Mouse (Mus musculus): ENCODE data around the gene Rpl9. TPM values are rescaled to one million over a fixed set of nuclear protein-coding genes. Genes with fewer than 3 reads are reported as not detected.

Gene Rpl9
- 100 to 1,000 TPM; 607 to 701 (median 666) TPM for total RNA-seq (2022)

DNA sequence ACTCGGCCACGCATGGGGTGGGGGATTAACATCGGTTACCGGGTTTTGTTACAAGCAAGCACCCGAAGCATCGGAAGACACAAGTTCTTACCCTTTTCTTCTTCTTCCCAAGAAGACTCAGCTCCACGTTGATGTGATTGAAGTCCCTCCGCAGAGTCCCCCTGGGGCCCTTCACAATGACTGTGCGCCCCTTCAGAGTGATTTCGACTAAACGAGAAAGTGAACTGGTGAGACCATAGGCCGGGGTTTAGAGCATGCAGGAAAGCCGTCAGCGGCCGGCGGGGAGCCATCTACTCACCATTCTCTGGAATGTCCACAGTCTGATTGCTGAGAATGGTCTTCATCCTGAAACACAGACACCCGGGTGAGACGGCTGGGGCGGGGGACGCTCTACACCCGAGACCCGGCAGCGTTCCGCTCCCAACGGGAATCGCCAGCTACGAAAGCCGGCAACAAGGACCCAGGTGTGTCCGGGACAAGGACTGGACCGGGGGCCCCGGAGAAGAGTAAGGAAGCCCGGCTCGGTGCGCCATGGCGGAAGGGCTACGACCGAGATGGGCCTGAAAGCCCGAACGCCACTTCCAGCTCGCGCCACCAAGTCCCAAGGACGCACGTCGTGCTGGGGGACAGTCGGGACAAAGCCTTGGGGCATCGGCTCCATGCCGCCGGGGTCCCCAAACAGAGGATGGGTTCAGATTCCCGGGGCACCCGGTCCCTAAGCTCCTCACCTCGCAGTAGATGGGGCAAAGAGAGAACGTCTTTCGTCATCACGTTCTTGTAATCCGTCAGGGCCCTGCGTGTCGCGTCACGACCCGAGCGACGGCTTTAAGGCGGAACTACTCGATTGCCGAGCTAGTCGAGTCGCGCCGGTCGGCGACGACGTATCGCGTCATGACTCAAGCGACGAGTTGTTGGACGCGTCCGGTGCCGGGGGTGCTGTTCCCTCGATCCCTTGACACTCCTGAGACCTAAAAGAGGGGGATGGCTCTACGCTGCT lies at the start of gene Rpl9, which contains the start of gene Lias:
Gene Rpl9 (minus strand): TSS at position 797 of the 997 bp plus-strand sequence.
Gene Lias (plus strand): TSS at position 850 of the 997 bp plus-strand sequence.
- DNase-seq (ENCODE audit: low spot score) = peak; percentile 98

DNA sequence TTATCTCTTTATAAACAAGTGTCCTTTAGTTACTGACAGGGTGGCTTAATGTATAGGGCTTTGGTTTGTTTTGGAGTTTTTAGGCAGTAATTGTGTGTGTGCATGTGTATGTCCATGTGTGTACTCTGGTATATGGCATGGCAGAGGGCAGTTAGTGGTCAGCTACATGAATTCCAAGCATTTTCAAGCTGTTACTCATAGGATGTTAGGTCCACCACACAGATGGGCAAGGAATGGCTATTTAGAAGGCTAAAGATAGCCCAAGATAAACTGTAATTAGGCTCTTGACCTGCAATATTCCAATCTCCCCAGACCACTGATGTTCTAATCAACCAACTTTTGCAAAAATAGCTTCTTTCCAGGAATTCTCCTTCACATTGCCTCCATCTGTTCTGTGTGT lies 46.8 kb upstream of the Rpl9 start:
- DNase-seq (ENCODE audit: low spot score) = no peak

DNA sequence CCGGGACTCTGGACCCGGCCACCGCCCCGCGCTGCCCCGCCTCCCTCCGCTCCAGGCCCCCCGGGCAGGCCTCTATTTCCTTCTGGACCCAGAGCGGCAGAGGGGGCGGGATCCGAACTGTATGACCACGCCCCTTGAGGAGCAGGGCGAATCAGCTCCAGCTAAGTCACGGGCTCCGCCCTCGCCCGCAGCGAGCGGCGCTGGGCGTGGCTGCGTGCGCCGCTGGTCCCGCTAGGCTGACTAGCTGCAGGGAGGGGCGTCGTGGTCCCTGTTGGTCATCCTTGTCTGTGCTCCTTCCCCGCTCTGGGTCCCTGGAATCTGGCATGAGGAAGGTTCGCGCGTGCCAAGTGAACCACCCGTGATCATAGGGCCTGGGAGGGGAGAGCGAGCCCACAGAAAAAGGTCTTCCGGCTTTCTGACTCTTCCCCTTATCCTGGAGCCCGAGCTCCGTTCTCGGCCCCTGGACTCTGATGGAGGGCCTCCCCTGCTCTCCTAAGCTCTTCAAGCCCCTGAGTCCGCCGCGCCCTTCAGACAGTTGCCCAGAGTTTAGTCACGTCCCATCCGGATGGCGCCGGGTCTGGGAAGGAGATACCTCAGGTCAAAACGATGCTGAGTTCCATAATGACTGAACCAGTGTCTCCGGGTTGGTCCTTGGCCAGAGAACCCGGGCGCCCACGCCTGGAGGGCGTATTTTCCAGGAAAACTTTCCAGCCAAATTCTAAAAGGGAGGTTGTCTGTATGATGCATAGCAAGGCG lies 44.7 kb upstream of the Rpl9 start, which contains the start of gene Ugdh:
Gene Ugdh (minus strand): TSS at position 144 of the 756 bp plus-strand sequence.
- peak; percentile 97 for DNase-seq (ENCODE audit: low spot score)

DNA sequence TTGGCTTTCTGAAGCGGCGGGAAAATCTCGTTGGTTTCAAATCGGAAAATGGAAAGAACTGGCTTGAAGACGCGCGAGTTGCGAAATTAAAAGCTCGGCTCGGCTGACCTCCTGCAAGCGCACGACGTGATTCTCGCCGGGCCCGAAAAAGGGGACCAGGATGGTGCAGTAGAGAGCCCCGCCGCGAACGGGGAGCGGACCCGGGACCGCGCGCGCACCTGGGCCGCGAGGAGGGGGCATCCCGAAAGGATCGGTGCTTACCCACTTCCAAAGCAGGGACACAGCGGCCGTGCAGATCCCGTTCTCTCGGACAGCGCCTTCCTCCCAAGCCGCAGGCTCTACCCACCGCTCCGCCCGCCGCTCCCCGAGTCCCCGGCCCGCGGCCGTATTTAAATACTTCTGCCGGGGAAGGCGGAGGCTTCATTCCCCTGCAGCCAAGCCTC lies 44.1 kb upstream of the Rpl9 start:
- DNase-seq (ENCODE audit: low spot score) = no peak

DNA sequence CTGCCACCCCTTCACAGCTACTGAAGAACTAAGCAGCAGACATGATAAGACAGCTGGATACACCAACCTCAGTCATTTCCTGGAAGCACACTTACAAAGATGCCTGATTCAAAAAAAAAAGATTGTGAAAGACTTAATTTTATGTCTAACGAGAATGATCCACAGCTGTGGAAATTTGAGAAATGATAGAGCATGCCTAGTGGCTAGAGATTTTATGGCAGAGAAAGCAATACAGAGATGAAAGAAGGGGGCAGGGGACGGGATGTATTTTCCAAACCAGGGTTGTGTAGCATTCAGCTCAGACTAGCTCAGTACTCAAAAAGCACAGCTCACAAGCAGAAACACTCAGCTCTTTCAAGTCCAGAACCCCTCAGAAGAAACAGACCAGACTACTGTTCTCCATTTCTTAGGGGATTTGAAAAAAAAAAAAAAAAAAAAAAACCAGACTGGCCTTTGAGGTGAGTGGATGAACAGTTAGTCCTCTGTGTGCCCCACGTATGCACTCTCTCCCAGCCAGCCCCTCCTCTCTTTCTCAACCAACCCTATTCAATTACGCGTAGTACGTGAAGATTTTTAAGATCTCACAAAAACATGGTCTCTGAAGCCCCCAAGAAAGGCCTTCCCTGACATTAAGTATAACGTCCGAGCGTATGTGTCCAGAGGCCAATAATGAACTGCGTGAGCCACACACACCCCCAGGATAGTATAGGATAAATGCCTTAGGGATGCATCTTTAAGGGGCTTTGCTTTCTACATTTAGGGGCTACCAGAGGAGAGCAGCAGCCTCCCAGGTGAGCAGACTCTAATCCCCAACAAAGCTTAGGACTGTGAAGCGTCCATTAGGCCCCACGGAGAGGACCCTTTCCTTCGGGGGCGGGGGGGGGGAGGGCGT lies 43.5 kb upstream of the Rpl9 start:
- DNase-seq (ENCODE audit: low spot score) = no peak

DNA sequence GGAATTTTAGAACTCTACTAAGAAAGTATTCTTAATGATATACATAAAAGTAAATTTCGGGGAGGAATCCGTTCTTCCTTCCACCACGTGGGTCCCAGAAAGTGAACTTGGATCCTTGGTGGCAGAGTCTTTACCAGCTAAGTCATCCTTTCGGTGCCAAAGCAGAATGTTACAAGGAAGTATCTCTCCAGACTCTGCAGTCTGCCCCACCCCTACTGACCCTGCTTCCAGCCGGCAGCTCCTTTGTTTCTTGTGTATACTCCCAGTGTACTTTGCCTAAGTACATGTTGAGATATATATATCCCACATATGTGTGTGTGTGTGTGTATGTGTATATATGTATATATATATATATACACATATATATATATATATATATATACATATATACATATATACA lies 38.2 kb upstream of the Rpl9 start:
- DNase-seq (ENCODE audit: low spot score) = no peak

DNA sequence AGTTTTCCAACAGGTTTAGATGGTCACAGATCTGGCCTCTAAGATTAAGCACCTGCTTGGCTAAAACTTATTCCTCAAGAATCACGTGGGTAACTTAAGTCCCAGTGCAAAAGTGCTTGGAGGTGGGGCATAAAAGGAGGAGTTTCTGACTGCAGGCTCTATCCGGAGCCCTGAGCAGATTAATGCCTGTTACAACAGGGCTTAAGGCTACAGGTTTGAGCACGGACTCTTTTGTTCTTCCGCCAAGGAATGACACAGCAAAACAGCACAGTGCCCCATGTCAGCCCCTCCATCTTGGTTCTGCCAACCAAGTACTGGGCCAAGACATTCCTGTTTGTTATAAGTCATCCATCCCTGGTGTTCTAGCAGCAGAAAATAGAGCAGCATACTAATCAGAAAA lies 37.1 kb upstream of the Rpl9 start:
- no peak for DNase-seq (ENCODE audit: low spot score)

DNA sequence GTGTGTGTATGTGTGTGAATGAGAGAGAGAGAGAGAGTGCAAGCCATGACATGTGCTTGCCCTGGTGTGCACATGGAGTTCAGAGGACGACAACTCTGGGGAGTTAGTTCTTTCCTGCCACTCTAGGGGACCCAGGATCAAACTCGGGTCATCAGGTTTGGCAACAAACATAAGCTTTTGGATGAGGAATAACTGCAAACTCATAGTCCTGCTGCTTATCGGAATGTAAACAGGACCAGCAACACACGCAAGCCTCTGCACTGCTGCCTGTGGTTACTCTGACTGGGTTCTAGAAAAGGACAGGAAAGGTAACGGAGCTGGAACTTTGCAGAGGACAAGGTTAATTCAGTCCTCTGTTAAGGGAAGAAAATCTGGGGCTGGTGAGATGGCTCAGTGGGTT lies 34.0 kb upstream of the Rpl9 start:
- no peak for DNase-seq (ENCODE audit: low spot score)

DNA sequence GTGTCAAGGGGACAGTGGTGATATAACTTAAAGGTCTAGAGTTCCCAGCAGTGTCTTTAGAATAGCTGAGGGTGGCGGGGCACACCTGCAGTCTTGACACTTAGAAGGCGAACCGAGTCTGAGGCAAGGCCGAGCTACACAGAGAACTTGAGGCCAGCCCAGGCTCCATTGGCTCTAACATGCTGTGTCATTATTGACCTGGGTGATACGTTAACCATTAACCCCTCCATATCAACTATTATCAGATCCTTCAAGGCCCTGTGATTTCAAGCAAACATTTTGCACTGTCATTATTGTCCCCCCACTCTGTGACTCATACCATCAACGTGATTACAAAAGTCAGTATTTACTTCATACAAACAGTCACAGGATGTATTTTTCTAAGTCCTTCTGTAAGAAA lies 33.0 kb upstream of the Rpl9 start:
- DNase-seq (ENCODE audit: low spot score) = no peak

DNA sequence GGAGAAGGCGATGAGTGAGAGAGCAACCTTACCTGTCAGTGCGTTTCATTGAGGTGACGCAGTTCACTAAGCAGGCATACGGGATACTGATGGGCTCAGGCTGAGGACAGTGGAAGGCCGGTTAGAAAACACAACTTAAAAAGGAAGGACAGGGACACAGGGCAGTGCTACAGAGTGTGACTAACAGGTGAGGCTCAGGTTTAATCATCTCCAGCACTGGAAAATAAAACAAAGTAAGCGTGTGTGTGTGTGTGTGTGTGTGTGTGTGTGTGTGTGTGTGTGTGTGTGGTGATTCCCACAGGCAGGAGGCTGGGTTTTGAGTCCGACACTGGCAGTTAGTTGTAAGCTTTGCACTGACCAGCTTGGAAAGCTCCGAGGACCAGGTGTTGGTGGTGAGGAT lies 31.6 kb upstream of the Rpl9 start:
- no peak for DNase-seq (ENCODE audit: low spot score)

DNA sequence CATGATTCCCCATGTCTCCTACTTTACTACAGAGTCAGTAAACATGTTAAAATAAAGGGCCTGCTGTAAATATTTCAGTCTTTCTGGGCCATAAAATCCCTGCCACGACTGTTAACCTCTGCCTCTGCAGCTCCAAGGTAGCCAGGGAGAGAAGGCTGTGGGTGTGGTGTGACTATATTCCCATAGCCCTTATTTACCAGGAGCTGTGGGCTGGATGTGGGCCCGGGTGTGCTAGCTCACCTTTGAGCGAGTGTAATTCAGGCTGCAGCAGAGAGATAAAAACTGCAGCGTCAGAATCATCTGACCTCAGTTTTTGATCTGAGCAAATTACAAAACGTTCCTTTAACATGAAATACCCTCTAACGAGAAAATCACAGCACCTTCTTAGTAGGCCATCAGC lies 29.6 kb upstream of the Rpl9 start:
- no peak for DNase-seq (ENCODE audit: low spot score)

DNA sequence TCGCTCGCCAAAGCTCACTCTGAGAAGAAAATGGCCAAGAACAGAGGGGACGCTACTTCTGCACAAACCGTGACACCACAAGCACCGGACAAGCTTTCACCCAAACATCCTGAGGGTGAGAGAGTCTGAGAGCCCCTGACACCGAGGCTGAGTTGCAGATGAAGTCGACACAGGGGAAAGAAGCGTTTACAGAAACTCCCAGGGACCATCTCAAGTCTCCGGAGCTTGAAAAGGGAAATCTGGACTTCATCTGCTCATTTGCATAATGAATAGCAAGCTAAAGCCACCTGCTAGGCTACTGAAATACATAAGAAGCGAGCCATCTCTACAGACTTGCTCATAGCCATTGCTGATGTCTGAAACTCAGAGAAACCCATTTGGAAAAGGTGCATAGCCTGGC lies 27.9 kb upstream of the Rpl9 start:
- DNase-seq (ENCODE audit: low spot score) = no peak

DNA sequence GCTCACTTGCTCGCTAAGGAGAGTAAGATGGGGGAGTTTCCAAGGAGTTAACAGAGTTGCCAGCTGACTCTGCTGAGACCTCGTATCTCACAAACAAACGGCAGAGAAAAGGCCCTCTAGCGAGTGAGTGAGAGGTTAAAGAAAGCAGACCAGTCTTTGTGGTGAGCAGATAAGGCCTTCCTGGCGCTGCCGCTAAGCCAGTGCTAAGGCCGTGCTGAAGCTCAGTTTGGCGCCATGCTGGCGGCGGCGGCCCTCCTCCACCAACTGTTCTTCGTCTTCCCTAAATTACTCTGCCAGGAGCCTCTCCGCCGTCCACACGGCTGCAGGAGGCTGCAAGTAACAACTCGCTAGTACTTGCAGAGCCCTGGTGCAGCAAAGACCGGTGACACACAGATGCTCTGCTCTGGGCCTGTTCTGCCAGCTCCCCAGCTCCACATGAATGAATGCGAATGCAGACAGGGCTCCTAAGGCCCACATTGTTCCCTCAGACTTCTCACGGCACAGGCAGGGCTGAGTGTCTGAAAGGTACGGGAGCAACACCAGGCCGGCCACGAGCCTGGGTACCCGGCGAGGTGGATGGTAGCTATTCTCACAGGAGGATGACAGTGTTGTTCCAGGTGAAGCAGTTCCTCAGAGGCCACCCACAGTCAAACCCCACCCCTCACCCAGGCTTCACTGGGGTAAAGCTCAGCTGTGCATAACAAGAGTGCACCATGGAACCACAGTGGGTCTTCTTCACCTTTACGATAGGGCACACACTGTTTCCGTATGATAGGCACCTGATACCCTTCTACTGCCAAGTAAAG lies 24.6 kb upstream of the Rpl9 start:
- no peak for DNase-seq (ENCODE audit: low spot score)

DNA sequence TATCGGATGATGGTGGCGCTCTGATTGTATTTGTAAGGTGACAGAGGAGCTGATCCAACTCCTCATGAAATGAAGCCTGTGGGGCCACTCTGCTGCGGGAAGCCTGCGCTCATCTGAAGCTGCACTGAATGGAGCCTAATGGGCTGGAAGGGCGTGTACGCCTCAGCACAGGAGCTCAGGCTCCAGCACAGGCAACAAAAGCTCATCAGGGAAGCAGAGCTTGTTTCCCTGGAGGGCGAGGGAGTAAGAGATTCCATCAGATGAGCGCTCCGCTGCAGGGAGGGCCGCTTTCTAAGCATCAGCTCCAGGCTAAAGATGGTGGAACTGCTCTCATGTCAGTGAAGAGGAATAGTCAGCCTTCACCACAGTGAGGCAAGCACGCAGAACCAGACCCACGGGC lies 16.7 kb upstream of the Rpl9 start:
- no peak for DNase-seq (ENCODE audit: low spot score)

DNA sequence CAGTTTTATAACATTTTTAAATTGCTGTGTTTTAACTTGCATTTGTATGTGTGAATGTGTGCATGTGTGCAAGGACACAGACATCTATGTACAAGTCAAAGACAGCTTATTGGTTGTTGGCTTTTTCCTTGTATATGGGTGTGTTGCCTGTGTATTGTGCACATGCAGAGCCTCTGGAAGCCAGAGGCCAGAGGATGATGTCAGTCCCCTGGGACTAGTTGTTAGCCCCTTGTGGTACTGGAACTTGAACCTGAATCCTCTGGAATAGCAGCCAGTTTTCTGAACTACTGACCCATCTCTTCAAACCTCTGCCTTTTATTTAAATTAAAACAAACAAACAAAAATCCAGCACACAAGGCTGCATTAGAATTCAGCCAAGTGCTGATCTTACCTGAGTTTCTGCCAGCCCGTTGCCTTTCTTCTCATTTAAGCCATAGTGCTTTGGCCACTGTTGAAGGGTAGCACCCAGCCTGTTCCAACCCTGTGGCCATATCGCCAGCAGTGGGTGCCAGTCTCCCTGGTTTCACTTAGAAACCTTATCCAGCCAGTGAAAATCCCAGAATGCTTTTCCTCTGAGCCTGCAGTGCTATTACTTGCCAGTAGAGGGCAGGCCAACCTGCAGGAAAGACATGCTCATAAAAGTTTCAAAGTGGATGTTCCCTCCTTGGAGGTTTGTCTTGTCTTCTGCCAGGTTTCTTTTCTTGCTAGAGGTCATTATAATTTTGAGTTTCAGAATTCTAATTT lies 10.2 kb upstream of the Rpl9 start:
- DNase-seq (ENCODE audit: low spot score) = peak; percentile 79

DNA sequence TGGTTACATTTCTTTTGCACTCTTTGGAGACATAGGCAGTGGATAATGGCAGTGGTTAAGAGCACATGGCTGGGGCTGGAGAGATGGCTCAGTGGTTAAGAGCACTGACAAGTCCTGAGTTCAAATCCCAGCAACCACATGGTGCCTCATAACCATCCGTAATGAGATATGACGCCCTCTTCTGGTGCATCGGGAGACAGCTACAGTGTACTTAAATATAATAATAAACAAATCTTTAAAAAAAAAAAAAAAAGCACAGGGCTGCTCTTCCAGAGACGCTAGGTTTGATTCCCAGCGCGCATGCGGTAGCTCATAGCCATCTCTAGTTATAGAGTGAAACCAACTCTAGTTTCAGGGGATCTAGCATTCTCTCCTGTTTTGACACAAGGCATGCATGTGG lies 3.2 kb upstream of the Rpl9 start:
- no peak for DNase-seq (ENCODE audit: low spot score)

DNA sequence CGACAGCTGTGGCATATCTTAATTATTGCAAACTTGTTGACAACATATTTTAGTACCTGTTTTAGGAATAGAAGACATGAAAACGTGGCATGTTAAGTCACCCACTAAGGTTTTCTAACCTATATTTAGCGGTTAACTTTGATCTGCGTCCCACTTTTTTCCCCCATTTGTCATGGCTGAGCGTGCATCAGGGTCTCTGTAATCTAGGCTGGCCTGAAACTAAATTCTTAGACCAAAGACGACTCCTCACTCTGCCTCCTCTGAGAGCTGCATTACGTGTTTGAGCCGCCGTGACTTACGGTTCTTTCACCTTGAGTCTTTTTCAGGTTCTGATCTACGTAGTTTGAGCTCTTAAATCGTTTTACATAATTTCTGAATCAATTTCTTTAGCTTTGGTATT lies 509 bp upstream of the Rpl9 start:
- DNase-seq (ENCODE audit: low spot score) = no peak

DNA sequence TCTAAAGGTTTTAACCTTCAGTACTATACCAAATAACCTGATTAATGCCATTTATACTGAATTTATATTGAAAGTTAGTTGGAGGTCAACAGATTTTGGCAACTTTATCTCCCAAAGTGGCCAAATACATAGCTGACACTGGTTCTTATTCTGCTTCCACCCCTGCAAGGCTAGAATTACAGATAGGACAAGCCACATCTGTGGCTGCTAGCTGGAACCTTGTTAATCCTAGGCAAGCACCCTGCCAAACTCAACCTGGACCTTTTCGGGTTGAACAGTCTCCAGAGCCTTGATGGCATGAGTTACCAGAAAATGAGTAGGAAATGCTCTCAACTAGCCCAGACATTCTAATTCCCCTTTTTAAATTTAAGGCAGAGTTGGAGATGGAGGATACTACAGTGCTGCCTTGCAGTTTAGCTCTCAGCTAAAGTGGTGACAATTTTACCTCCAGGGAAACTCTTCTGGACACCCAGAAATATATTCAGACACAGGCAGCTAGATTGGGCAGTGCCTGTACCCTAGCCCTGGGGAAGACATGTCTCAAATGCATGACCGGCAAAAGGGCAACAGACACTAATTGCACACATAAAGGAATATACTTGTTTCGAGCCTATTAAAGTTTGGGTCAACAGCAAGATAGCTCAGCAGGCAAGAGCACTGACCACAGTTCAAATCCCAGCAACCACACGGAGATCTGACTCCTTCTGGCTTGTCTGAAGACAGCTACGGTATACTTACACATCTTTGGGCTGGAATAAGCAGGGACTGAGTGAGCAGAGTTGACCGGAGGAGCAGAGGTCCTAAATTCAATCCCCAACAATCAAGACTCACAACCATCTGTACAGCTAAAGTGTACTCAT lies 4.0 kb downstream of the Rpl9 start:
- no peak for DNase-seq (ENCODE audit: low spot score)

DNA sequence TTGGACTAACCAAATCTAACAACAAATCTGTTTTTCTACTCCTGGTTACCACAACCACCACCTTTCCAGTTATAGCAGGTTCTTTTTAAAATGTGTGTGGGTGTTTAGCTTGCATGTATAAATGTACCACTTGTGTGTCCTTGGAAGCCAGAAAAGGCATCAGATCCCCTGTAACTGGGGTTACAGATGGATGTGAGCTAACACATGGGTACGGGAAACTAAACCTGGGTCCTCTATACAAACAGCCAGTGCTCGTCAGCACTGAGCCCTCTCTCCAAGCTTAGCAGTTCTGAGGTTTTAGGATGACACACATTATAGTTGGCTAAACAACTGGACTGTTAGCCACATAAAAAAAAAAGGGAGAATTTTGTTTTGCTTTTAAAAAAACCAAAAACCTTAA lies 5.5 kb downstream of the Rpl9 start:
- no peak for DNase-seq (ENCODE audit: low spot score)

Measured in heart, adult 8-10 months (tissue).